Comparison of ENCODE assay signal across 10 mouse cellular contexts in the genomic region with DNA sequence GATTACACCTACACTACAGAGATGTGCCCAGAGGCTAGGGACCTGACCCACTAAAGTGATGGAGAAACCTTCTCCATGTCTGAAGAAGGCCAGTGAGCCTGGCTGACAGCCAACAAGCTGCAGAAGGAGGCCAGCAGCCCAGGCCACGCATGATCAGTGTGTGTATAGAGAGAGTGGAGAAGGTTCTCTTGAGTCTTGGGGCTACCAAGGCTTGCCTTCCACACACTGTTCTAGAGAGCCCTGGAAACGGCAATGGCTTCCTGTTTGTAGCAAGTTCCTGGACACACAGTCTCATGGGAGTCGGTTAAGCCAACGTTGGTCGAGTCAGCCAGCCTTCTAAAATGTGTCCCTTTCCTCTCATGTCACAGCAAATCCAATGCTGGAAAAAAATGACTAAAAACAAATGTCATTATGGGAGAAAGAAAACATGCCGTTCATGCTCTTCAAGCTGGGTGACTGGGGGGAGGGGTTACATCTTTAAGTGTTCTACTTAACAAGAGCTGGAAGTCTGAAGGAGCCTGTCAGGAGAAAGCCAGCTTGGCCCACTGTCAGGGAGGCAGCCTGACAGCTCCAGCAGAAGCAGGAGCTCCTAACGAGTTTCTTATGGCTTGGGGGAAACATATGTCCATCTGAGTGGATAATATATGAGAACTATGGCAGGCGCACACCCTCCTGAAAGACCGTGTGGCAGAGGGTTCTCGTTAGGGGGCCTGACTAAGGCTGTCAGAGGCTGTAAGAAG.
DNase-seq lines count a peak whose midpoint lies in the region; ATAC-seq and TF ChIP-seq lines count a peak whose summit lies in the region.
"Had no signal": no experiment of that assay in that cellular context is flagged by ENCODE, and none has a peak within 500 bp of the region (broad histone marks: within the 10 kb centered on the region; RNA-seq: fewer than 3 reads in every experiment).

No protein-coding gene starts in this region.

- no peaks in the 10 kb centered on the region for H3K9me3 ChIP-seq in intestine, embryonic 15.5 days
- H3K9me3 ChIP-seq in intestine, postnatal 0 days (ENCODE audit: control insufficient read depth) = no peaks in the 10 kb centered on the region
- H3K9me3 ChIP-seq in forebrain, postnatal 0 days (ENCODE audit: low read length) = no peaks in the 10 kb centered on the region

- 55% methylated on average over 10 of the region's 10 CpGs for WGBS in intestine, embryonic 15.5 days
- 57% methylated on average over 10 of the region's 10 CpGs for WGBS in intestine, postnatal 0 days
- WGBS in forebrain, postnatal 0 days = 31% methylated on average over 10 of the region's 10 CpGs

- H3K27ac ChIP-seq in intestine, embryonic 15.5 days = 0 out of 2 replicates have a peak overlapping the region, but pooled peaks have one; percentile 23
- no peak overlapping the region for H3K27ac ChIP-seq in intestine, postnatal 0 days (ENCODE audit: low read depth, low read length)
- peak overlapping the region; percentile 51; the same call in 1 of the 2 replicates for H3K27ac ChIP-seq in forebrain, postnatal 0 days (ENCODE audit: low read depth, low read length)
- H3K27ac ChIP-seq in left cerebral cortex, adult 2 months = no peak overlapping the region

- DNase-seq in forebrain, postnatal 0 days = peak; percentile 72
- peak; percentile 26 for DNase-seq in kidney, adult 11 months
- DNase-seq in lung, postnatal 14 days = peak; percentile 28
- no peak for DNase-seq in embryo, embryonic 11 days
- DNase-seq in urinary bladder, postnatal 14 days (ENCODE audit: low spot score) = no peak
- no peak for DNase-seq in left cerebral cortex, adult 2 months (ENCODE audit: extremely low spot score in 1 of 2, low spot score in 2 of 2)
- DNase-seq: retina, postnatal 1 day had no signal

- H3K4me1 ChIP-seq in intestine, embryonic 15.5 days (replicated peaks) = no peaks in the 10 kb centered on the region; the same call in 1 of the 2 replicates
- peaks cover 3% of the 10 kb centered on the region; the same call in 1 of the 2 replicates for H3K4me1 ChIP-seq in intestine, postnatal 0 days (replicated peaks; ENCODE audit: control insufficient read depth, insufficient read depth, low read length)
- H3K4me1 ChIP-seq in forebrain, postnatal 0 days (ENCODE audit: insufficient read depth) = peaks cover 13% of the 10 kb centered on the region

- intact Hi-C loops in left cerebral cortex, adult 2 months (cut with DNase I) = no loop called here

- no peaks in the 10 kb centered on the region for H3K36me3 ChIP-seq in intestine, embryonic 15.5 days
- no peaks in the 10 kb centered on the region for H3K36me3 ChIP-seq in intestine, postnatal 0 days (ENCODE audit: control insufficient read depth, insufficient read depth)
- H3K36me3 ChIP-seq in forebrain, postnatal 0 days (ENCODE audit: insufficient read depth) = no peaks in the 10 kb centered on the region

- H3K4me3 ChIP-seq in intestine, embryonic 15.5 days (replicated peaks) = no peak overlapping the region
- H3K4me3 ChIP-seq in intestine, postnatal 0 days (ENCODE audit: low read depth, low read length) = no peak overlapping the region
- no peak overlapping the region for H3K4me3 ChIP-seq in forebrain, postnatal 0 days (ENCODE audit: low read depth, low read length)
- H3K4me3 ChIP-seq in left cerebral cortex, adult 2 months = no peak overlapping the region

- ATAC-seq in intestine, embryonic 15.5 days = no peak
- ATAC-seq in intestine, postnatal 0 days = no peak
- peak; percentile 75 for ATAC-seq in forebrain, postnatal 0 days
- ATAC-seq: Patski had no signal

- H3K27me3 ChIP-seq in intestine, embryonic 15.5 days (replicated peaks) = no peaks in the 10 kb centered on the region
- no peaks in the 10 kb centered on the region for H3K27me3 ChIP-seq in intestine, postnatal 0 days (replicated peaks; ENCODE audit: control insufficient read depth, insufficient read depth, low read length)
- no peaks in the 10 kb centered on the region; the same call in 1 of the 2 replicates for H3K27me3 ChIP-seq in forebrain, postnatal 0 days (ENCODE audit: insufficient read depth, low read length)
- H3K27me3 ChIP-seq: Patski had no signal

- TF ChIP-seq CTCF in intestine, postnatal 0 days (IDR thresholded peaks at IDR 0.05; ENCODE audit: low read depth) = no peak
- no peak for TF ChIP-seq CTCF in forebrain, postnatal 0 days (IDR thresholded peaks at IDR 0.05; ENCODE audit: low read depth)
- no peak for TF ChIP-seq CTCF in left cerebral cortex, adult 2 months (IDR thresholded peaks at IDR 0.05)

- H3K4me2 ChIP-seq in intestine, embryonic 15.5 days (replicated peaks) = no peak overlapping the region
- H3K4me2 ChIP-seq in intestine, postnatal 0 days (replicated peaks; ENCODE audit: low read depth) = no peak overlapping the region
- no peak overlapping the region for H3K4me2 ChIP-seq in forebrain, postnatal 0 days (ENCODE audit: low read depth)

- H3K9ac ChIP-seq in intestine, embryonic 15.5 days = no peak overlapping the region
- H3K9ac ChIP-seq in intestine, postnatal 0 days (ENCODE audit: low read depth, low read length) = no peak overlapping the region
- no peak overlapping the region for H3K9ac ChIP-seq in forebrain, postnatal 0 days

Comparison
In these comparisons a context has a peak if more than half of its experiments do, and no peak if none do; other contexts are left out.
1. H3K27ac ChIP-seq: peak in intestine, embryonic 15.5 days (single experiment) and forebrain, postnatal 0 days (single experiment); none in intestine, postnatal 0 days (single experiment) and left cerebral cortex, adult 2 months (single experiment).
2. DNase-seq: peak in forebrain, postnatal 0 days (single experiment), kidney, adult 11 months (single experiment) and lung, postnatal 14 days (single experiment); none in embryo, embryonic 11 days (single experiment), urinary bladder, postnatal 14 days (single experiment) and left cerebral cortex, adult 2 months (0 of 2).